Mouse (Mus musculus): ENCODE measurements at regions not wholly inside any gene's neighbourhood (a gene's known extent, or its start where the extent isn't known, plus 50 kb on each side); places are given as distances from the start of the nearest gene placed in this dataset.

- TF ChIP-seq CTCF (IDR thresholded peaks at IDR 0.05; ENCODE audit: extremely low read depth, insufficient read length, insufficient replicate concordance, low read depth, low read length) (no peak), POLR2A (IDR thresholded peaks at IDR 0.05; ENCODE audit: low read depth, low read length) (no peak)
These were observed 1452.1 kb downstream of the Gsdmc2 start for GRCm38 (mm10) chr15:62392839-62393238.

Data from small intestine, adult 2 months (tissue).